Mouse (Mus musculus): ENCODE measurements around the gene Aspa. TPM values are rescaled to one million over a fixed set of nuclear protein-coding genes. Genes with fewer than 3 reads are reported as not detected.
"Not testable (repeated sequence)": the region's sequence is repeated elsewhere in the genome, so short reads cannot be mapped to it uniquely, and the experiment has no call there.

Gene Aspa
- polyA plus RNA-seq (2015; fragmentation: Nextera tagmentation; extraction: Ambion mirVana) = 1.5 and 2.3 TPM in 2 replicates

DNA sequence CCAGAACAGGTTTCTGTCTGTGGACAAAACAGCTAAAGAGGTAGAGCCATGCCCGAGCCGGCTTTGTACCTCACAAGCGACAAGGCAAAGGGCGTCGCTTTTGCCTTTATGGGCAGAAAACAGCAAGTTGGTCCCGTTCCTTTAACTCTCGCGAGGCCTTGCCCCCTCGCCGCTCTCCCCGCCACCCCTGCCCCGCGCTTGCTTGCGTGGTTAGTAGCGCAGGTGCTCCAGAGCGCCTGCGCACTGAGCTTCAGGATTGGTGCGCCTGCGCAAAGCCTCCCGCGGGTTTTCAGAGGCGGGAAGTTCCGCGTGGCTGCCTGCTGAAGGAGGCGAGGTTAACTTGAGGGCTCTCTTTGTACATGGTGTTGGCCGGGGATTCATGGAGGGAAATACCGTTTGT lies at the start of gene Aspa, which contains the start of the genes Gm49340 and Spata22:
Gene Aspa, minus strand, starts transcription at position 155 of the 400 bp plus-strand sequence.
Gene Gm49340, plus strand, starts transcription at position 300 of the 400 bp plus-strand sequence.
Gene Spata22, plus strand, starts transcription at position 300 of the 400 bp plus-strand sequence.
- H3K4me2 ChIP-seq (ENCODE audit: low read depth, low read length) = no peak within 1 kb of the TSS
- 0 out of 2 replicates have a peak, but pooled peaks cover 6% of the 10 kb centered on the region for H3K4me1 ChIP-seq (ENCODE audit: control insufficient read depth, insufficient read depth, low read length)
- WGBS = 78% methylated on average over 27 of the region's 27 CpGs
- H3K36me3 ChIP-seq (ENCODE audit: control insufficient read depth, insufficient read depth, low read length) = no peaks in the 10 kb centered on the region
- no peak within 1 kb of the TSS for H3K4me3 ChIP-seq (ENCODE audit: low read length)
- no peaks in the 10 kb centered on the region for H3K9me3 ChIP-seq (ENCODE audit: control insufficient read depth, low read length)
- no peaks in the 10 kb centered on the region for H3K27me3 ChIP-seq (replicated peaks; ENCODE audit: control insufficient read depth, insufficient read depth, low read length)
- no peak within 1 kb of the TSS for H3K9ac ChIP-seq (ENCODE audit: low read depth, low read length)
- ATAC-seq = no peak
- no peak within 1 kb of the TSS for H3K27ac ChIP-seq (ENCODE audit: low read length)

DNA sequence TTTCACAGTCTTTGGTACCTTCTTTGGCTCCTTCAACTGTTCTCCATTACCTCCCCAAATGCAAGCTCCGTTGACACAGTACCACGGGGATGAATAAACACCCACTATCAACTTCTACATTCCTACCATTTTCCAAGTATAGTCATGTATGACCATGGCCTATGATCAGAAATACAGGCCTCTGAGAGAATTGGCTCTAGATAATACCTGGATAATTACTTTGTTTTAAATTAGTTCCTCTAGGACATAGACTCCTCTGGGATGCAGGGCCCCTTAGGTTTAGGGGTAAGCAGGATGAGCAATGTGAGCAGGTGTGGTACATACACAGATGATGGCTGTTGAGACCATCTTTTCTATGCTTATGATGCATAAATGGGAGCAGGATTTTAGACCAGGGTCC lies 41.5 kb upstream of the Aspa start, which contains the start of gene Olfr376:
Gene Olfr376, plus strand, starts transcription at position 301 of the 400 bp plus-strand sequence.
- Histone ChIP-seq H3K9me3 (ENCODE audit: control insufficient read depth, low read length) (no peaks in the 10 kb centered on the region), H3K4me1 (ENCODE audit: control insufficient read depth, insufficient read depth, low read length) (no peaks in the 10 kb centered on the region), H3K27ac (ENCODE audit: low read length) (no peak within 1 kb of the TSS), H3K9ac (ENCODE audit: low read depth, low read length) (no peak within 1 kb of the TSS), H3K4me3 (ENCODE audit: low read length) (no peak within 1 kb of the TSS), H3K27me3 (replicated peaks; ENCODE audit: control insufficient read depth, insufficient read depth, low read length) (no peaks in the 10 kb centered on the region), H3K36me3 (ENCODE audit: control insufficient read depth, insufficient read depth, low read length) (no peaks in the 10 kb centered on the region), H3K4me2 (ENCODE audit: low read depth, low read length) (no peak within 1 kb of the TSS)
- ATAC-seq = no peak
- 82% methylated on average over 2 of the region's 2 CpGs for WGBS

DNA sequence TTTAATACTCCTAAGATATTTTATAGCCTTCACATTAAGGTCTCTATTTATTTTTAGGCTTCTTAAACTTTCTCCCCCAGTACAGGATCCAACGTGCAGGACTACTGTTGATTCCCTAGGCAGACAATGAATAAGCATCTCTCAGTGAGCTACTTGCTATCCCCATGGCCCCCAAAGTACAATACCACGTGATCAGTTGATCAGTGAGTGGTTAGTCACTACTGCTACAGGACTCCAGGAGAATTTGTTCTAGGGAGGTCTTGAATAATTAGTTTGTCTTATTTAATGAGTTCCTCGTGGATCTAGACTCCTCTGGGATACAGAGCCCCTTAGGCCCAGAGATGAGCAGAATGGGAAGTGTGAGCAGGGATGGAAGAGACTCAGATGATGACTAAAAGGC lies 21.1 kb upstream of the Aspa start, which contains the start of gene Olfr20:
Gene Olfr20, plus strand, starts transcription at position 301 of the 400 bp plus-strand sequence.
- no peak within 1 kb of the TSS for H3K4me3 ChIP-seq (ENCODE audit: low read length)
- H3K9ac ChIP-seq (ENCODE audit: low read depth, low read length) = no peak within 1 kb of the TSS
- ATAC-seq = no peak
- no peaks in the 10 kb centered on the region for H3K27me3 ChIP-seq (replicated peaks; ENCODE audit: control insufficient read depth, insufficient read depth, low read length)
- H3K27ac ChIP-seq (ENCODE audit: low read length) = no peak within 1 kb of the TSS
- 47% methylated on average over 3 of the region's 3 CpGs for WGBS
- H3K9me3 ChIP-seq (ENCODE audit: control insufficient read depth, low read length) = no peaks in the 10 kb centered on the region
- H3K4me2 ChIP-seq (ENCODE audit: low read depth, low read length) = no peak within 1 kb of the TSS
- no peaks in the 10 kb centered on the region for H3K36me3 ChIP-seq (ENCODE audit: control insufficient read depth, insufficient read depth, low read length)
- H3K4me1 ChIP-seq (ENCODE audit: control insufficient read depth, insufficient read depth, low read length) = no peaks in the 10 kb centered on the region

DNA sequence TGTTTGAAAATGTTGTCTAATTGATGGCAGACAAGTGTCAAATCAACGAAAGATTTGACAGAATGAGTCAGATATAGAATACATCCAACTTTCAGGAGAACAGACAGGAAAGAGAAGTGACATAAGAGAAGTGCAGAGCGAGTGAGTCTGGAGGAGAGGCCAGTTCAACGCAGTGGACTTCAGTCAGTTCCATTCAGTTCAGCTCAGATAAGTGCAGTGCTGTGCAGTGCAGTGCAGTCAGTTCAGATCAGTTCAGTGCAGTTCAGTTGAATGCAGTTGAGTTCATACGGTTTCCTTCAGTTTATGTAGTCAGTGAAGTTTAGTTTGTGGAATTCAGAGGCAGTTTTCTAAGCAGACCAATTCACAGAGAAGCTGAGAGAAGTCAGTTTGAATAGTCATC lies 7.5 kb upstream of the Aspa start:
- Histone ChIP-seq H3K9me3 (ENCODE audit: control insufficient read depth, low read length) (no peaks in the 10 kb centered on the region), H3K4me2 (ENCODE audit: low read depth, low read length) (no peak overlapping the region), H3K27ac (ENCODE audit: low read length) (no peak overlapping the region), H3K36me3 (ENCODE audit: control insufficient read depth, insufficient read depth, low read length) (no peaks in the 10 kb centered on the region), H3K9ac (ENCODE audit: low read depth, low read length) (no peak overlapping the region), H3K4me1 (ENCODE audit: control insufficient read depth, insufficient read depth, low read length) (no peaks in the 10 kb centered on the region), H3K27me3 (replicated peaks; ENCODE audit: control insufficient read depth, insufficient read depth, low read length) (no peaks in the 10 kb centered on the region), H3K4me3 (ENCODE audit: low read length) (no peak overlapping the region)
- ATAC-seq = peak; percentile 77
- 73% methylated on average over 4 of the region's 4 CpGs for WGBS

DNA sequence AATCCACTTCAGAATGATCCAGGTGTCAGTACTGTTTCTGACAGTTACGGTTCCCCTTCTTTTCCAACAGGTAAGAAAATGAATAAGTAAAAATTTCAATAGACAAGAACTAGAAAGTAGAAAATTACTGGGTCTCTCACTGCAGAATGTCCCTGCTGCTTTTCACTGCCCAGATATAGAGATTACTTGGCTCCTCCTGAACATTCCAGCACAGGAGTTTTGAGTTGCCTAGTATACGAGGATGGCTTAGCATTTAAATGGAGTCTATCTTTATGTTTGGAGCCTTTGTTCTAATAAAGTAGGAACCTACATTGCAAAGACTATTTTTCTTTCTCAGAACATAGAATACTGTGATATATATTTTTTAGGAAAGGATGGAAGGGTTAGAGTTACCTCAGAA lies 4.0 kb upstream of the Aspa start:
- H3K4me2 ChIP-seq (ENCODE audit: low read depth, low read length) = no peak overlapping the region
- no peaks in the 10 kb centered on the region for H3K27me3 ChIP-seq (replicated peaks; ENCODE audit: control insufficient read depth, insufficient read depth, low read length)
- 73% methylated on average over 2 of the region's 2 CpGs for WGBS
- no peaks in the 10 kb centered on the region for H3K9me3 ChIP-seq (ENCODE audit: control insufficient read depth, low read length)
- no peaks in the 10 kb centered on the region for H3K36me3 ChIP-seq (ENCODE audit: control insufficient read depth, insufficient read depth, low read length)
- no peak overlapping the region for H3K4me3 ChIP-seq (ENCODE audit: low read length)
- H3K4me1 ChIP-seq (ENCODE audit: control insufficient read depth, insufficient read depth, low read length) = no peaks in the 10 kb centered on the region
- no peak overlapping the region for H3K9ac ChIP-seq (ENCODE audit: low read depth, low read length)
- no peak for ATAC-seq
- no peak overlapping the region for H3K27ac ChIP-seq (ENCODE audit: low read length)

DNA sequence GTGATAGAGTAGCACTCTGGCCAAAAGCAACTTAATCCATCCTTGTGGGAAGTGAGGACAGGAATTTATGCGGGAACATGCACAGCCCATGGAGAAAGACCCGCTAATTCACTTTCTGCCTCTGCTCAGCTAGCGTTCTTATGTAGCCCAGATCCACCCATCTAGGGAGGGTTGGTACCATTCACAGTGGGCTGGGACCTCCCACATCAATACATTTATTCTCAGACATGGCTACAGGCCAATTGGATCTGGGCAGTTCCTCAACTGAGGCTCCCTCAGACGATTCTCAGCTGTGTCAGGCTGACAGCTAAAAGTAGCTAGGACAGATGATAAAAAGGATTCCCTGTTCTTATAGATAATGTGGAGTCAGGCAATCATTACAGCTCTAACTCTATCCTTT lies 2.0 kb downstream of the Aspa start:
- ATAC-seq = peak; percentile 30; the same call in 1 of the 2 replicates
- H3K4me3 ChIP-seq (ENCODE audit: low read length) = no peak overlapping the region
- WGBS = 53% methylated on average over 4 of the region's 4 CpGs
- no peaks in the 10 kb centered on the region for H3K36me3 ChIP-seq (ENCODE audit: control insufficient read depth, insufficient read depth, low read length)
- no peak overlapping the region for H3K27ac ChIP-seq (ENCODE audit: low read length)
- H3K4me2 ChIP-seq (ENCODE audit: low read depth, low read length) = no peak overlapping the region
- no peaks in the 10 kb centered on the region for H3K27me3 ChIP-seq (replicated peaks; ENCODE audit: control insufficient read depth, insufficient read depth, low read length)
- no peaks in the 10 kb centered on the region for H3K9me3 ChIP-seq (ENCODE audit: control insufficient read depth, low read length)
- H3K9ac ChIP-seq (ENCODE audit: low read depth, low read length) = no peak overlapping the region
- 0 out of 2 replicates have a peak, but pooled peaks cover 6% of the 10 kb centered on the region for H3K4me1 ChIP-seq (ENCODE audit: control insufficient read depth, insufficient read depth, low read length)

- 0 out of 2 replicates have a peak, but pooled peaks cover 6% of the 10 kb centered on the region for H3K4me1 ChIP-seq (ENCODE audit: control insufficient read depth, insufficient read depth, low read length)
- no peak overlapping the region for H3K9ac ChIP-seq (ENCODE audit: low read depth, low read length)
- no peaks in the 10 kb centered on the region for H3K27me3 ChIP-seq (replicated peaks; ENCODE audit: control insufficient read depth, insufficient read depth, low read length)
- 23% methylated on average over 12 of the region's 12 CpGs for WGBS
- H3K9me3 ChIP-seq (ENCODE audit: control insufficient read depth, low read length) = no peaks in the 10 kb centered on the region
- H3K4me2 ChIP-seq (ENCODE audit: low read depth, low read length) = peak overlapping the region; percentile 26; the same call in 1 of the 2 replicates
- H3K36me3 ChIP-seq (ENCODE audit: control insufficient read depth, insufficient read depth, low read length) = no peaks in the 10 kb centered on the region
- peak; percentile 96 for ATAC-seq
- H3K27ac ChIP-seq (ENCODE audit: low read length) = peak overlapping the region; percentile 23; the same call in 1 of the 2 replicates
- peak overlapping the region; percentile 1; the same call in 1 of the 2 replicates for H3K4me3 ChIP-seq (ENCODE audit: low read length)
Measured at GRCm38 (mm10) chr11:73326485-73326886, 2.9 kb downstream of the Aspa start.

GRCm38 (mm10) chr11:73323906-73324830 lies 5.2 kb downstream of the Aspa start:
- Histone ChIP-seq H3K36me3 (ENCODE audit: control insufficient read depth, insufficient read depth, low read length) (no peaks in the 10 kb centered on the region), H3K9me3 (ENCODE audit: control insufficient read depth, low read length) (no peaks in the 10 kb centered on the region), H3K4me2 (ENCODE audit: low read depth, low read length) (no peak overlapping the region), H3K27ac (ENCODE audit: low read length) (no peak overlapping the region; the same call in 1 of the 2 replicates), H3K9ac (ENCODE audit: low read depth, low read length) (no peak overlapping the region), H3K27me3 (replicated peaks; ENCODE audit: control insufficient read depth, insufficient read depth, low read length) (no peaks in the 10 kb centered on the region), H3K4me3 (ENCODE audit: low read length) (no peak overlapping the region), H3K4me1 (ENCODE audit: control insufficient read depth, insufficient read depth, low read length) (0 out of 2 replicates have a peak, but pooled peaks cover 6% of the 10 kb centered on the region)
- no peak; the same call in 1 of the 2 replicates for ATAC-seq
- WGBS = 63% methylated on average over 9 of the region's 9 CpGs

DNA sequence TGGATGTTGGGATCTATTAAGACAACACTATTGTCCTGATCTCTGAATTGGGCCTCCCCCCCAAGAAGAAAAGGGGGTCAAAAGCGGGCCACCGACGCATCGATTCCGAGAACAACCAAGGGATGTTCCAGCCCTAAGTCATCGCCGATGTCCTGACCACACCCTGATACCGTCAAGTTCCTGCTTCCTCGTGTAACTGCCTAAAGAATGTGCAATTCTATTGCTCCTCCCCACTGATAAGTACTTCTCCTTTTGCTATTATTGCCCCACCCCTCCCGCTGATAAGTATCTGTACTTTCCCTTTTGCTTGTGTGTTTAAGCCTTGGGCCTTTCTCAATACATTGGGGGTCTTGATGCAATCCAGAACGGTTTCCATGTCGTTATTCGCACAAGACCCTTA lies 8.3 kb downstream of the Aspa start:
- not testable (repeated sequence) for H3K4me3 ChIP-seq (ENCODE audit: low read length); ATAC-seq; H3K27me3 ChIP-seq (replicated peaks; ENCODE audit: control insufficient read depth, insufficient read depth, low read length); H3K9me3 ChIP-seq (ENCODE audit: control insufficient read depth, low read length); H3K4me2 ChIP-seq (ENCODE audit: low read depth, low read length); H3K27ac ChIP-seq (ENCODE audit: low read length); H3K4me1 ChIP-seq (ENCODE audit: control insufficient read depth, insufficient read depth, low read length); H3K36me3 ChIP-seq (ENCODE audit: control insufficient read depth, insufficient read depth, low read length); H3K9ac ChIP-seq (ENCODE audit: low read depth, low read length)
- 90% methylated on average over 13 of the region's 13 CpGs for WGBS
